Mouse (Mus musculus): ENCODE measurements at regions not wholly inside any gene's neighbourhood (a gene's known extent, or its start where the extent isn't known, plus 50 kb on each side); places are given as distances from the start of the nearest gene placed in this dataset.

GRCm38 (mm10) chr1:23171336-23171735 lies 69.3 kb upstream of the 4933415F23Rik start:
- Histone ChIP-seq H3K27me3 (replicated peaks) (no peaks in the 10 kb centered on the region), H3K9ac (no peak overlapping the region), H3K4me1 (no peaks in the 10 kb centered on the region), H3K4me3 (replicated peaks) (no peak overlapping the region), H3K36me3 (no peaks in the 10 kb centered on the region), H3K27ac (no peak overlapping the region), H3K4me2 (no peak overlapping the region), H3K9me3 (no peaks in the 10 kb centered on the region)
- no peak for ATAC-seq (ENCODE audit: insufficient read depth, low FRiP score, low read depth)
- 90% methylated on average over 2 of the region's 2 CpGs for WGBS

GRCm38 (mm10) chr1:23170711-23171110 lies 68.7 kb upstream of the 4933415F23Rik start:
- H3K9me3 ChIP-seq, result no peaks in the 10 kb centered on the region
- H3K4me1 ChIP-seq, result no peaks in the 10 kb centered on the region
- 71% methylated on average over 2 of the region's 2 CpGs for whole genome bisulfite sequencing
- no peak overlapping the region for H3K27ac ChIP-seq
- H3K9ac ChIP-seq, result no peak overlapping the region
- H3K27me3 ChIP-seq (replicated peaks), result no peaks in the 10 kb centered on the region
- no peak for ATAC-seq (ENCODE audit: insufficient read depth, low FRiP score, low read depth)
- no peak overlapping the region for H3K4me3 ChIP-seq (replicated peaks)
- H3K4me2 ChIP-seq, result no peak overlapping the region
- no peaks in the 10 kb centered on the region for H3K36me3 ChIP-seq

GRCm38 (mm10) chr1:23168504-23168903 lies 66.5 kb upstream of the 4933415F23Rik start:
- H3K4me2 ChIP-seq, result no peak overlapping the region
- WGBS, result 88% methylated on average over 4 of the region's 4 CpGs
- no peaks in the 10 kb centered on the region for H3K36me3 ChIP-seq
- H3K27me3 ChIP-seq (replicated peaks), result no peaks in the 10 kb centered on the region
- no peaks in the 10 kb centered on the region for H3K4me1 ChIP-seq
- no peak overlapping the region for H3K9ac ChIP-seq
- H3K4me3 ChIP-seq (replicated peaks), result no peak overlapping the region
- H3K9me3 ChIP-seq, result no peaks in the 10 kb centered on the region
- ATAC-seq (ENCODE audit: insufficient read depth, low FRiP score, low read depth), result no peak
- H3K27ac ChIP-seq, result no peak overlapping the region

- no peak overlapping the region for H3K27ac ChIP-seq
- no peaks in the 10 kb centered on the region for H3K27me3 ChIP-seq (replicated peaks)
- no peak overlapping the region for H3K4me2 ChIP-seq
- WGBS, result 57% methylated on average over 5 of the region's 5 CpGs
- H3K4me3 ChIP-seq (replicated peaks), result no peak overlapping the region
- no peaks in the 10 kb centered on the region for H3K36me3 ChIP-seq
- no peaks in the 10 kb centered on the region for H3K4me1 ChIP-seq
- H3K9me3 ChIP-seq, result no peaks in the 10 kb centered on the region
- no peak overlapping the region for H3K9ac ChIP-seq
- peak; percentile 76; the same call in 1 of the 2 replicates for ATAC-seq (ENCODE audit: insufficient read depth, low FRiP score, low read depth)
Observed at GRCm38 (mm10) chr1:23163371-23163935, 61.4 kb upstream of the 4933415F23Rik start.

- Histone ChIP-seq H3K9me3 (no peaks in the 10 kb centered on the region), H3K9ac (no peak overlapping the region), H3K4me3 (replicated peaks) (no peak overlapping the region), H3K27ac (no peak overlapping the region), H3K27me3 (replicated peaks) (no peaks in the 10 kb centered on the region), H3K4me1 (no peaks in the 10 kb centered on the region), H3K4me2 (no peak overlapping the region), H3K36me3 (no peaks in the 10 kb centered on the region)
- ATAC-seq (ENCODE audit: insufficient read depth, low FRiP score, low read depth), result no peak
- 77% methylated on average over 6 of the region's 6 CpGs for WGBS
Observed at GRCm38 (mm10) chr1:23162766-23163165, 60.7 kb upstream of the 4933415F23Rik start.

MicroRNA genes in the stretch of these regions (microRNA counts, 519-probe panel; counts per million panel counts)
- microRNA mmu-miR-30a (2,888 counts per million, percentile 73 among the panel's probes with 10 or more counts), microRNA mmu-miR-30c (3,612 counts per million, percentile 91 among the panel's probes with 10 or more counts)

Small RNA genes in the stretch of these regions (microRNA-seq; reads per million reads assigned to microRNA genes)
- gene Mir30a, result 6,405 reads per million, percentile 91 among the genes with 10 or more reads in this experiment
- 28.2 reads per million, percentile 37 among the genes with 10 or more reads in this experiment for gene Mir30c-2

Measured in stomach, embryonic 15.5 days (tissue).